Mouse (Mus musculus) forebrain, embryonic 13.5 days (tissue): ENCODE measurements at regions not wholly inside any gene's neighbourhood (a gene's known extent, or its start where the extent isn't known, plus 50 kb on each side); places are given as distances from the start of the nearest gene placed in this dataset.
"Not testable (repeated sequence)": the region's sequence is repeated elsewhere in the genome, so short reads cannot be mapped to it uniquely, and the experiment has no call there.

Experiments used
- ATAC-seq: fragments of 200-750 bp; cut with Nextera tagmentation; 2 replicates; pipeline ENCODE4 v1.8.0; 2017
- H3K27ac ChIP-seq: fragments of 300-500 bp; sonication (generic); 2 replicates; pipeline ENCODE4 v1.5.1; 2015; ENCODE audit warnings: inconsistent platforms, mild to moderate bottlenecking, moderate library complexity
- H3K27me3 ChIP-seq: fragments of 300-500 bp; sonication (generic); 2 replicates; pipeline ENCODE4 v1.6.1; 2015; ENCODE audit warnings: mild to moderate bottlenecking, inconsistent platforms
- H3K36me3 ChIP-seq: fragments of 300-500 bp; sonication (generic); 2 replicates; pipeline ENCODE4 v1.6.1; 2015; ENCODE audit warnings: mild to moderate bottlenecking, inconsistent platforms; ENCODE audit not compliant: poor library complexity, severe bottlenecking
- H3K4me1 ChIP-seq: fragments of 300-500 bp; sonication (generic); 2 replicates; pipeline ENCODE4 v1.6.1; 2015; ENCODE audit warnings: inconsistent platforms
- H3K4me2 ChIP-seq: fragments of 300-500 bp; sonication (generic); 2 replicates; pipeline ENCODE4 v1.6.1; 2015; ENCODE audit warnings: inconsistent platforms, mild to moderate bottlenecking, moderate library complexity
- H3K4me3 ChIP-seq: fragments of 300-500 bp; sonication (generic); 2 replicates; pipeline ENCODE4 v1.5.1; 2015; ENCODE audit warnings: mild to moderate bottlenecking, inconsistent platforms
- H3K9ac ChIP-seq: fragments of 300-500 bp; sonication (generic); 2 replicates; pipeline ENCODE4 v1.6.1; 2015; ENCODE audit warnings: mild to moderate bottlenecking, inconsistent platforms
- H3K9me3 ChIP-seq: fragments of 300-500 bp; sonication (generic); replicated peaks from 2 replicates; pipeline ENCODE4 v1.6.1; 2016; ENCODE audit warnings: inconsistent platforms
- WGBS: fragments of 180-500 bp; shearing (Covaris S2); methylation state at CpG from one replicate; pipeline ENCODE4 v1.1.7; 2015; 5-methylcytosine and 5-hydroxymethylcytosine counted together

DNA sequence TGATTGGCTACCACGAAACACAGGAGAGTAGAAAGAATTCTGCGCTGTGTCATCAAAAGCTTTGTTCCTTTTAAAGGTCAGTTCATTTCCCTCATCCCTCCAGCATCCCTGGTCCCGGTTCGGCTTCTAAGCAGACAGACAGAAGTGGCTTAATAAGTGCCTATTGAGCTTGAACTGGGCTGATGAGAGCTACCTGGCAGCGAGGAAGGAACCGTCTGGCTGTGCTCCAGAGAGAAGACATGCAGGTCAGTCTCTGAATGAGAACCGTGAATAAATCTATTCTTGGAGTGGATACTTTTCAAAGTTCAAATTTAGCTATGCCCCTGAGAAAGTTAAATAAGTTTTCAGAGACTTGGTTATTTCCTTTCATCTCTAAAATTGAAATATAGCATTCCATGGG lies 135.0 kb upstream of the Fam78b start:
- whole genome bisulfite sequencing: 77% methylated on average over 7 of the region's 7 CpGs
- no peaks in the 10 kb centered on the region for H3K36me3 ChIP-seq
- H3K4me1 ChIP-seq: no peaks in the 10 kb centered on the region
- H3K9me3 ChIP-seq: no peaks in the 10 kb centered on the region
- no peak overlapping the region for H3K4me3 ChIP-seq
- no peaks in the 10 kb centered on the region for H3K27me3 ChIP-seq
- H3K4me2 ChIP-seq: no peak overlapping the region
- ATAC-seq: no peak
- H3K27ac ChIP-seq: no peak overlapping the region
- H3K9ac ChIP-seq: no peak overlapping the region

DNA sequence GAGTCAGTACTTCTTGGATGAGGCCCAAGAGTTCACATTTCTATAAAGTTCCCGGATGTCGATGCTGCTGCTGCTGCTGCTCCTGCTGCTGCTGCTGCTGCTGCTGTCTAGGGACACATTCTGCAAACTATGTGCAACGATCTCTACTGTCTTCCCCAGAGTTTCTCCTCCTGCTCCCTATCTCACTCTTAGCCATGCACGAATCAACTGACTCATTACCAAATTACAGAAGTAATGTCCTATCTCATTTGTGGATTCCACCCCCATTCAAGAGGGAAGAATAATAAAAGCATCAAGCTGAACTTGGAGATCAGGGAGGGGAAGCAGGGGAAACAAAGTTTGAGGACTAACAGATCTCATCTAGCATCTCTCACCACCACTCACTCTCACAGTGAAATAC lies 130.0 kb upstream of the Fam78b start:
- WGBS: 85% methylated on average over 4 of the region's 4 CpGs
- Histone ChIP-seq H3K36me3 (no peaks in the 10 kb centered on the region), H3K27ac (no peak overlapping the region), H3K4me3 (no peak overlapping the region), H3K9me3 (no peaks in the 10 kb centered on the region), H3K4me2 (no peak overlapping the region), H3K27me3 (no peaks in the 10 kb centered on the region), H3K4me1 (no peaks in the 10 kb centered on the region), H3K9ac (no peak overlapping the region)
- ATAC-seq: no peak

DNA sequence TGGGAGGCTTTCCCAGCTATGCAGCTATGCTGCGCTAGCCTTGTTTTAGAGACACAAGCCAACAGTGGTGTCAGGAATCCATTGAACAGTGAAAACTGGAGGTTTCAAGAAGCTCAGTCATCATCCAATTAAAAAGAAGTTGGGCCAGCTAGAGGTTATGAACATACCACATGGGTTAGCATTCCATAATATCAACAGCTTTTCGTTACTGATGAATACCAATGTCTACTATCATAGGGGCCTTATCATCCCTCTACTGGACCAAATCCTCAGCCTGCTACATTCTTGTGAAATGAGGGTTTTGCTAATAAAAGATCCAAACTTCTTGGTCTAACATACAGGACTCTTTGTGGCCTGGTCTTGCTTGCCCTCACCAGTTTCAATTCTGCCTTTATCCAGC lies 124.8 kb upstream of the Fam78b start:
- no peak overlapping the region for H3K9ac ChIP-seq
- H3K27ac ChIP-seq: no peak overlapping the region
- H3K9me3 ChIP-seq: no peaks in the 10 kb centered on the region
- H3K4me3 ChIP-seq: no peak overlapping the region
- no peak for ATAC-seq
- no peaks in the 10 kb centered on the region for H3K27me3 ChIP-seq
- WGBS: 92% methylated on average over 2 of the region's 2 CpGs
- no peaks in the 10 kb centered on the region for H3K4me1 ChIP-seq
- no peaks in the 10 kb centered on the region for H3K36me3 ChIP-seq
- no peak overlapping the region for H3K4me2 ChIP-seq

DNA sequence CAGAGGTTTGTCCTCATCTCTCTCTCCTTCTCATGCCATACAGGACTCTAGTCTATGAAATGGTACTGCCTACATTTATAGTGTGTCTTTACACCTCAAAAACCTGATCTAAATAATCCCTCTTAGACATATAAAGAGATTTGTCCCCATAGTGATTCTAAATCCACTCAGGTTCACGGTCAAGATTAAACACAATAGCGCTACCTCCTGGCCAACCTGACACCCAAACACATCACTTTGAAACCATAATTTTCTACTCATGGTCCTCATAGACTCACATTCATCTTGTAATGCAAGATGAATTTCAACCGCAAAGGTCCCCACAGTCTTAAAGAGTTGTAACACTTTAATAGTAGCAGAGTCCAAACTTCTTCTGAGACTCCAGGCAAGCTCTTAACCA lies 118.0 kb upstream of the Fam78b start:
- no peaks in the 10 kb centered on the region for H3K36me3 ChIP-seq
- H3K9me3 ChIP-seq: no peaks in the 10 kb centered on the region
- H3K4me2 ChIP-seq: no peak overlapping the region
- 91% methylated on average over 3 of the region's 3 CpGs for WGBS
- no peak overlapping the region for H3K9ac ChIP-seq
- H3K27ac ChIP-seq: no peak overlapping the region
- no peaks in the 10 kb centered on the region for H3K4me1 ChIP-seq
- H3K4me3 ChIP-seq: no peak overlapping the region
- no peaks in the 10 kb centered on the region for H3K27me3 ChIP-seq
- ATAC-seq: no peak

DNA sequence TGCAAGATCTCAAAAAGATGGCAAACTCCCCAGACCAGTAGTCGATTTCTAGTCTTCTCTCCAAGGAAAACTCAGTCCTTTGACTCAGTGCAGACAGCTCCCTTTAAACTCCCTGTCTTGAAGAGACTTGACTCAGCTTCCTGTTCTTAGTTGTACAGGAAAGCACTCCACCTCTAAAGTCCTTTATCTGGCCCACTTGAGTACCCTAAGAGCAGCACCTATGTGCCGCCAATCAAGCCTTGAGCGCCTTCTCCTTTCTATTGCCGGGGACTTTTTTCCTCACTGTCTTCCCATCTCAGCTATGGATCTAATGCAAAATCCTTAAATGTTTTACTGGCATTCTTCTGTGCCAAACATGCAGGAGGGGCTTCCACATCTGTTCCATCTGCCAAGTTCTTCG lies 105.3 kb upstream of the Fam78b start:
- H3K4me3 ChIP-seq: no peak overlapping the region
- no peaks in the 10 kb centered on the region for H3K9me3 ChIP-seq
- H3K36me3 ChIP-seq: no peaks in the 10 kb centered on the region
- peaks cover 11% of the 10 kb centered on the region; the same call in 1 of the 2 replicates for H3K4me1 ChIP-seq
- no peak overlapping the region for H3K9ac ChIP-seq
- no peak overlapping the region for H3K27ac ChIP-seq
- ATAC-seq: no peak
- WGBS: 92% methylated on average over 5 of the region's 5 CpGs
- H3K27me3 ChIP-seq: no peaks in the 10 kb centered on the region
- no peak overlapping the region for H3K4me2 ChIP-seq

DNA sequence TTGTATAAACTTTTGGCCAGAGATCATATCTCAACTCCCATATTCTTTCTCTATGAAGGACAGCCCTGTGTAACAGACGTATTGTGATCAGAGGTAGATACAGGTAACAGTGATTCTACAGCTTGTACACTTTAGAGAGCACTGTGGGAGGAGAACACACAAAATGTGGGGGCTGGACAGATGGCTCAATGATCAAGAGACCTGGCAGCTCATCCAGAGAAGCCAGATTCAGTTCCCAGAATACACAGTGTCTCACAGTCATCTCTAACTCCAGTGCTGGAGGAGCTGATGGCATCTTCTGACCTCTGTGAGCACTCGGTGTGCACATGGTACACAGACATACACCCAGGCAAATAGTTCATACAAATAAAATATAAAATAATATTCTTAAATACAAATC lies 102.5 kb upstream of the Fam78b start:
- ATAC-seq: no peak
- no peaks in the 10 kb centered on the region for H3K9me3 ChIP-seq
- WGBS: 93% methylated on average over 2 of the region's 2 CpGs
- no peak overlapping the region for H3K27ac ChIP-seq
- H3K4me3 ChIP-seq: no peak overlapping the region
- no peaks in the 10 kb centered on the region for H3K36me3 ChIP-seq
- no peak overlapping the region for H3K4me2 ChIP-seq
- no peaks in the 10 kb centered on the region for H3K27me3 ChIP-seq
- H3K4me1 ChIP-seq: peaks cover 21% of the 10 kb centered on the region; the same call in 1 of the 2 replicates
- no peak overlapping the region for H3K9ac ChIP-seq

DNA sequence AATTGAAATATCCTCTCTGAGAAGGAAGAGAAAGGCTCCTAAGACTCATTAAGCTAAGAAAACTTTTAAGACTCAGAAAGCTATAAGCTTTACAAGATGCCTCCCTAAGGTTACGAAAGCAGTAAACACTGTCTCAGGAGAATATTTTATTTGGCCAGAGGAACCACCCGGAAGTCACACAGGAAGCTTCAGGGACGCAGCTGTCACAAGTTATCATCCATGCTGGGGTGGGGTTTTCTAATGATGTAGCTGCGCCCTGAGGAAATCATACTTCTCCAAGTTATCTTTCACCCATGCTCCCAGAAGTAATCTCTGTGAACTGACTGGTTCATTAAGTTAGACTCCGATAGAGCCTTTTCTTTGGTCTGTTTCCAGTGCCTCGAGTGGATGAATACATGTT lies 102.0 kb upstream of the Fam78b start:
- Histone ChIP-seq H3K4me1 (peaks cover 21% of the 10 kb centered on the region; the same call in 1 of the 2 replicates), H3K4me2 (no peak overlapping the region), H3K27ac (no peak overlapping the region), H3K4me3 (no peak overlapping the region), H3K9me3 (no peaks in the 10 kb centered on the region), H3K9ac (no peak overlapping the region), H3K36me3 (no peaks in the 10 kb centered on the region), H3K27me3 (no peaks in the 10 kb centered on the region)
- 85% methylated on average over 6 of the region's 6 CpGs for WGBS
- no peak for ATAC-seq

DNA sequence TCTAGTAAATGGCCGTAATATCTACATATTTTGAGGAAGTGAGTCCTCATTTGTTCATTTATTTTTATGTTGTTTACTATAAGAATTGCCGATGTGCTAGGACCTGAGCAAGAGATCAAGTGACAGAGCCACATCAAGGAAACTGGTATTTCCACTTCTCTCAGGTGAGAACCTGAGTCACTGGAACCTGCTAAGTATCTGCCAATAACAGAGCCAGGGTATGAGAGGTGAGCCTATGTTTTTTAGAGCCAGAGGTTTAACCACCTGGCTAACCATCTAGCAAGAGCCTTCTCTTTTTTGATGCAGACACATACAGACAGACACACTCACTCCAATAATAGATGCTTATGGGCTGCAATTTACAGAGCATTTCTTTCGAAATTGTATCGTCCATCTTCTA lies 101.2 kb upstream of the Fam78b start:
- Histone ChIP-seq H3K4me1 (peaks cover 21% of the 10 kb centered on the region; the same call in 1 of the 2 replicates), H3K4me3 (no peak overlapping the region), H3K27me3 (no peaks in the 10 kb centered on the region), H3K27ac (no peak overlapping the region), H3K9me3 (no peaks in the 10 kb centered on the region), H3K36me3 (no peaks in the 10 kb centered on the region), H3K9ac (no peak overlapping the region), H3K4me2 (no peak overlapping the region)
- ATAC-seq: peak; percentile 13; the same call in 1 of the 2 replicates
- 79% methylated on average over 4 of the region's 4 CpGs for WGBS

DNA sequence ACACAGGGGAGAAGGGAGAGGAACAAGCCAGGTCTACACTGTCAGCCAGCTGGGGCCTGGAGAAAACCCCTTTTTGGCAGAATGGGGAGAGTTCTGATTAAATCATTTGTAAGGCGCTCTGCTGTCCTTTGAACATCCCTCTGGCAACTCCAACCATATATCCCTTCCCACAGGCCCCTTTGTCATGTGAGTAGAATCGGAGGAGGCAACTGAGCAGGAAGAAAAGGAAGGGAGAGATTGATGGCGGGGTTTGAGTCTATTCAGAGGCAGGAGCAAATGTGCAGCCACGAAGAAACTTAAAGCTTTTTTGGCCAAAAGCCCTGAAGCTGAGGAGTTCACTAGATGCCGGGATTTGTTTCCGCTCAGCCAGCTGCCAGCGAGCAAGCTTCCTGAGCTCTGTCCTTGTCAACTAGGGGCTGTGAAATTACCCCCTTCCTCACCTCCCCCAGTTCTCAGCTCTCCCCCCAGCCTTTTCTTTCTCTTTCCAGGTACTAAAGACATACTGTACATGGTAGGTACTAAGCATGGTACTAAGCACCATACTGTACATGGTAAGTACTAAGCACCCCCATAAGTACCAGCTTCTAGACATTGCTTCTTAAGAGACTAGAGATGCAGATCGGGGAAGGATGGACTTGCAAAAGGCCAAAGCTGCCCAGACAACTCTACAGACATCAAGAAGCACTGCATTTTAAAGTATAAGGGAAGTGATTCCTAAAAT lies 100.6 kb upstream of the Fam78b start:
- H3K27ac ChIP-seq: 0 out of 2 replicates have a peak overlapping the region, but pooled peaks have one; percentile 25
- 29% methylated on average over 8 of the region's 8 CpGs for WGBS

DNA sequence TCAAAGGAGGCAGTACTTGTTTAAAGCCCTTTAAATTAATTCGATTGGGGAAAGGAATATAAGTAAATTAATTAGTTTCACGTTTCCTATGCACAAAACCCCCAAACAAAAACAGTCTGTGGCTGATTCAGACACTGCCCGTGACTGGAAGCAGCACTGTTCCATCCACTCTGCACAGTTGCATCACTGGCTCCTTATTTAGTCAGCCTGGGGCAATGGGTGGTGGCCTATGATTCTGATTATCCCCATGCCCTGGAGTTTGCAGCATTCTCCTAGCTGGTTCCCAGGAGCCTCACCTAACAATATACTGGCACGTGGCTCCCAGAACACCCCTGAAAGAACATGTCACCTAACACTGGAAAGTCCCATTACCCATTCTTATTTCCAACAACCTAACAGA lies 99.6 kb upstream of the Fam78b start:
- no peaks in the 10 kb centered on the region for H3K9me3 ChIP-seq
- 14% methylated on average over 4 of the region's 4 CpGs for WGBS

More for the DNA sequence above, 100.6 kb upstream of the Fam78b start:
- peak; percentile 65; the same call in 1 of the 2 replicates for ATAC-seq
- H3K4me3 ChIP-seq: no peak overlapping the region
- no peaks in the 10 kb centered on the region for H3K9me3 ChIP-seq
- peak overlapping the region; percentile 29 for H3K4me2 ChIP-seq
- H3K36me3 ChIP-seq: no peaks in the 10 kb centered on the region
- no peak overlapping the region for H3K9ac ChIP-seq
- H3K27me3 ChIP-seq: no peaks in the 10 kb centered on the region
- peaks cover 21% of the 10 kb centered on the region; the same call in 1 of the 2 replicates for H3K4me1 ChIP-seq

DNA sequence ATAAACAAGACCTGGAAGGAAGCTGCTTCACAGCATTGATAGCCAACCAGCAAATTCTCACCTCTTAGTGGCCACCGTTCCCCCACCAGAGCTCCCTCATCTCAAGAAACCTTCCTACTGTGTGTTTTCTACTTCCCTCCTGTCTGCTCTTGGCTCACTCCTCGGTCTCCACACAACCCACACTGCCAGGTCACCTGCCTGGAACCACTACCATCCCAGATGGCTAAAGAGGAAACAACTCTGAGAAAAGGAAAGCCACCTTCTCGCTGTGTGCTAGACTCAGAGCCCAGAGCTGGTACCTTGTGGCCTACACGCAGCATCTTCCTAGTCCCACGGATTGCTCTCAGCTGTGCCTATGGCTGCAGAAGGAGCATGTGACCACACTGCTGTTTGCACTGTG lies 97.8 kb upstream of the Fam78b start:
- Histone ChIP-seq H3K9me3 (no peaks in the 10 kb centered on the region), H3K27ac (no peak overlapping the region), H3K9ac (no peak overlapping the region), H3K4me3 (no peak overlapping the region), H3K4me1 (peaks cover 21% of the 10 kb centered on the region; the same call in 1 of the 2 replicates), H3K36me3 (no peaks in the 10 kb centered on the region), H3K4me2 (no peak overlapping the region), H3K27me3 (no peaks in the 10 kb centered on the region)
- 94% methylated on average over 5 of the region's 5 CpGs for WGBS
- ATAC-seq: no peak

More for the DNA sequence above, 99.6 kb upstream of the Fam78b start:
- Histone ChIP-seq H3K27me3 (no peaks in the 10 kb centered on the region), H3K27ac (no peak overlapping the region), H3K36me3 (no peaks in the 10 kb centered on the region), H3K4me2 (no peak overlapping the region), H3K4me3 (no peak overlapping the region), H3K9ac (no peak overlapping the region), H3K4me1 (peaks cover 21% of the 10 kb centered on the region; the same call in 1 of the 2 replicates)
- ATAC-seq: no peak

DNA sequence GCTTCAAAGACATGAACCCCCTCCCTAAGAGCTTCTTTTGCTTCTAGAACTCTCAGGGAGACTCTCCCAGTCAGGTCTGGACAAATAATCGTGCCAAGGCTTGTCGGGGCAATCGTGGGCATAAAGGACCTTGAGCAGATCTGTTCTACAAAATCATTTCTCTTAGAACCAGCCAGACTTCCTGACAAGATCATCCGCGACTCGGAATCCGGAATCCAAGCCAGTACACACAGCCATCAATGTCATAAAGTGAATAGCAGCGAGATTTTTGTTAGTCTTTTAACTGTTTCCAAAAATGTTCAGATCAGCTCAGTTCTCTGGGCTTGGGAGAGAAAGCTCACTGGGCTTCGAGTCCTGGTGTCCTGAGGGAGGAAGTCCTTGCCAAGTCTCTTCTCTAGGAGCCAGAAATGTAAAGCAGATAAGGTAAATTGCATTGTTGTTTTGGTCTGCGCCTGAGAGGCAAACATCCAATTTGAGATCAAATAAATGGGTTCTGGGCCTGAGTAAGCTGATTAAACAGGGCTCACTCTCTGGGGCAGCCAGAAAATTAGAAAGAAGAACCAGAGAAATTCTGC lies 92.9 kb upstream of the Fam78b start:
- no peaks in the 10 kb centered on the region for H3K27me3 ChIP-seq
- H3K4me2 ChIP-seq: no peak overlapping the region
- H3K4me3 ChIP-seq: no peak overlapping the region
- no peaks in the 10 kb centered on the region for H3K36me3 ChIP-seq
- no peak overlapping the region for H3K9ac ChIP-seq
- H3K4me1 ChIP-seq: no peaks in the 10 kb centered on the region
- no peak overlapping the region for H3K27ac ChIP-seq
- no peaks in the 10 kb centered on the region for H3K9me3 ChIP-seq
- no peak for ATAC-seq
- WGBS: 87% methylated on average over 10 of the region's 10 CpGs

DNA sequence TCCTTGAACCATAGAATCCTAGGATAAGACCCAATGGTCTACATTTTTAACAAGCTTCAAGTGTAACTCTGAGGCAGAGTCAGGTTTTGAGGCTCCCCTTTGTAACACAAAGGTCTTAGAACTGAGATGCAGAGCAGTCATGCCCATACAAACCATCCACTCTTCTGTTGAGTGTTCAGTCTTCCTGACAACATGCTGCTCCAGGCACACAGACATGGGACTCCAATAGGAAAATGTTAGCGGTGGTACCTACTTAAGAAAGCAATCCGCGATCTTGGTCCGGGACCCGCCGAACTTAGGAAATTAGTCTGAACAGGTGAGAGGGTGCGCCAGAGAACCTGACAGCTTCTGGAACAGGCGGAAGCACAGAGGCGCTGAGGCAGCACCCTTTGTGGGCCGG lies 89.0 kb upstream of the Fam78b start:
- not testable (repeated sequence) for ATAC-seq, H3K9ac ChIP-seq, H3K27ac ChIP-seq, H3K4me1 ChIP-seq, H3K36me3 ChIP-seq, H3K9me3 ChIP-seq, H3K4me3 ChIP-seq, H3K4me2 ChIP-seq, H3K27me3 ChIP-seq
- 94% methylated on average over 8 of the region's 10 CpGs for WGBS
